Mouse (Mus musculus): Measurements from ENCODE around the gene Bmp2.

DNA sequence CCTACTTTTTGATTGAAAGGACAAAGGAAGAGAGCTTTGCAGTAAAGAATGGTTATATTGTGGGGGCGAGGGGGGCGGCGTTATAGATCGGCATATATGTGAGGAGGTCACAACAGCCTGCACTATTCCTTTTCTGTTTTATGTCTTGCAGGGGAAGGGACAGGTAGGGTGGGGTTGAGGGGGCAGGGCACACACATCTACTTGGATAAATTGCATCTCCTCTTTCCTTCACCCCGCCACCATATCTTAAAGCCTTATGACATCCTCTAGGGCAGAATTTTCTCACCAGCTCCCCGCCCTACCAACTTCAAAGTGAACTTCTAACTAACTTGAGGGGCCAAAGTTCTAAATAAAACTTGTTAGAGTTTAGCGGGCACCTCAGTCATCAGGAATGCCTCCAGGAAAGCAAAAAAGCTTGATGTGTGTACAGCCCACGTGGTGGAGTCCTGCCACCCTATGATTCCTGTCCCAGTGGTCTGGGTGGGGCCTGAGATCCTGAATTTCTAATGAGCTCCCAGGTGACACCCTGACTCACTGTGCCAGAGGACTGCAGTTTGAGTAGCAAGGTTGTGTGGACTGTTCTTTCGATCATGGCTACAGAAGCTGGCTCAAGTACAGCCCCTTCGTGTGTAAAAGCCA lies 12.4 kb downstream of the Bmp2 start:
- TF ChIP-seq MAFK (IDR thresholded peaks at IDR 0.05; ENCODE audit: insufficient read depth, low read depth, low read length) (no peak), ZC3H11A (IDR thresholded peaks at IDR 0.05; ENCODE audit: borderline replicate concordance, low read depth, low read length) (no peak)
